Mouse (Mus musculus): ENCODE measurements around the gene Kmt2e. TPM values are rescaled to one million over a fixed set of nuclear protein-coding genes. Genes with fewer than 3 reads are reported as not detected.

The Kmt2e gene
- polyA plus RNA-seq, 2 experiments, result 37.3 to 87.2 TPM

DNA sequence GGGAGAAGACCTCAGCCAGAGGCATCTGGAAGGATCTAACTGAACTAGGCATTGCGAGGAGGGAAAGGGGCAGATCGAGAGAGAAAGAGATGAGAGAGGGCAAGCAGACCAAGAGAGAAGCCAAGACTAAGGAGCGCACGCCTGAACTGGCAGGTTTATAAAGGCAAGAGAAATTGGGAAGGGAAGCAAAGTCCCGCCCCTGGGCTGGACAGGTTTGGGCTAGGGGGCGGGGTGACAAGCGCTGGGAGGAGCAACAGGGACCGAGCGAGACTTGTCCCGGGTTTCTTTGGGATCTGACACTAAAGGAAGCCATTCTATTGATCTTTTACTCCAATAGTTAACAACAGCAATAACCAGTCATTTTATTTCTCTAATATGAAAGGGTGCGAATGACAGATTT, 31.1 kb upstream of the Kmt2e start:
- no peak for DNase-seq (ENCODE audit: low spot score)
- no peaks in the 10 kb centered on the region for H3K9me3 ChIP-seq (ENCODE audit: control insufficient read depth, low read length)
- no peak for TF ChIP-seq POLR2A (IDR thresholded peaks at IDR 0.05; ENCODE audit: borderline replicate concordance, extremely low read depth, insufficient read depth, insufficient read length)
- 59% methylated on average over 11 of the region's 11 CpGs for WGBS
- H3K4me1 ChIP-seq (ENCODE audit: control insufficient read depth, insufficient read depth, low read length), result no peaks in the 10 kb centered on the region
- ATAC-seq (ENCODE audit: low FRiP score, low read depth), result no peak
- peaks cover 27% of the 10 kb centered on the region for H3K36me3 ChIP-seq (ENCODE audit: control insufficient read depth, insufficient read depth, low read length)
- H3K4me3 ChIP-seq (replicated peaks; ENCODE audit: low read length), result no peak overlapping the region
- H3K27me3 ChIP-seq (ENCODE audit: control insufficient read depth, insufficient read depth, low read length), result no peaks in the 10 kb centered on the region
- H3K9ac ChIP-seq (ENCODE audit: low read depth, low read length, severe bottlenecking), result no peak overlapping the region
- H3K27ac ChIP-seq (replicated peaks; ENCODE audit: low read depth, low read length), result no peak overlapping the region
- H3K4me2 ChIP-seq (replicated peaks; ENCODE audit: low read depth, low read length, severe bottlenecking), result no peak overlapping the region

DNA sequence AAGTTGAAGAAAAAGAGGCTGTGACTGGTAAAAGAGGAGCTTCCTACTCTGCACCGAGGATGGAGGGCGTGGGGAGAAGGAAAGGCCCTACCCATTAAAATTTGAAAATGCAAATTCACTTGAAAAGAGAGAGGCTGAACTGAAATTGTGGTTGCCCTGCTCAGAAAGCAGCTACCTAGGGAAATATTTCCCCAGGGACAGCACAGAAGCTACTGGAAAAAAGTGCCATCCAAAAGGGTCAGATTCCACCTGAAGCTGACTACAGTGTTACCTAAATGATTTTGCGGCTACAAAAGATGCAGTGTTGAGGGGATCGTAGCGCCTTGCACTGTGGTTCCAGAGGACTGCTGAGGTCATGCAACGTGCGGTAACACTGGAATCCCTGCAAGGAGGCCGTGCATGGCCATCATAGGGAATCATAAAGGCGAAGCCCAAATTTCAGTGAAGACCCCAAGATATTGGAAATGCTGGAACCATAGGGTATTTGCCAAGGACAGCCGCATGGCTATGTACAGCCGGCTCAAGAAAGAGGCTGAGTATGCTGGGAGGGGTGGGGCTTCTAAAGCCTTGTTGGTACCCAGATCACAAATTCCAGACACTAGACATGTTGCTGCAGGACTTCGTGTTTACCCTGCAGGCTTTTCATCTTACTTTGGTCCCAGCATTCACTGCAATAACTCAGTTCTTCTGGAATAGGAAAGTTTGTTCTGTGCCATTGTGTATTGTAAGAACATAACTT, 28.4 kb upstream of the Kmt2e start:
- peaks cover 3% of the 10 kb centered on the region; the same call in 1 of the 2 replicates for H3K4me1 ChIP-seq (ENCODE audit: control insufficient read depth, insufficient read depth, low read length)
- no peaks in the 10 kb centered on the region for H3K27me3 ChIP-seq (ENCODE audit: control insufficient read depth, insufficient read depth, low read length)
- H3K4me3 ChIP-seq (replicated peaks; ENCODE audit: low read length), result no peak overlapping the region
- H3K9ac ChIP-seq (ENCODE audit: low read depth, low read length, severe bottlenecking), result no peak overlapping the region
- no peaks in the 10 kb centered on the region for H3K9me3 ChIP-seq (ENCODE audit: control insufficient read depth, low read length)
- ATAC-seq (ENCODE audit: low FRiP score, low read depth) (no peak), DNase-seq (ENCODE audit: low spot score) (peak; percentile 25)
- no peak overlapping the region for H3K27ac ChIP-seq (replicated peaks; ENCODE audit: low read depth, low read length)
- no peak for TF ChIP-seq POLR2A (IDR thresholded peaks at IDR 0.05; ENCODE audit: borderline replicate concordance, extremely low read depth, insufficient read depth, insufficient read length)
- WGBS, result 91% methylated on average over 12 of the region's 12 CpGs
- no peak overlapping the region for H3K4me2 ChIP-seq (replicated peaks; ENCODE audit: low read depth, low read length, severe bottlenecking)
- peaks cover 36% of the 10 kb centered on the region for H3K36me3 ChIP-seq (ENCODE audit: control insufficient read depth, insufficient read depth, low read length)

GRCm38 (mm10) chr5:23406405-23406745, 27.9 kb upstream of the Kmt2e start:
- no peak for TF ChIP-seq POLR2A (IDR thresholded peaks at IDR 0.05; ENCODE audit: borderline replicate concordance, extremely low read depth, insufficient read depth, insufficient read length)
- peaks cover 34% of the 10 kb centered on the region for H3K36me3 ChIP-seq (ENCODE audit: control insufficient read depth, insufficient read depth, low read length)
- ATAC-seq (ENCODE audit: low FRiP score, low read depth), result no peak
- H3K9ac ChIP-seq (ENCODE audit: low read depth, low read length, severe bottlenecking), result no peak overlapping the region
- DNase-seq (ENCODE audit: low spot score), result no peak
- no peak overlapping the region for H3K27ac ChIP-seq (replicated peaks; ENCODE audit: low read depth, low read length)
- H3K27me3 ChIP-seq (ENCODE audit: control insufficient read depth, insufficient read depth, low read length), result no peaks in the 10 kb centered on the region
- peaks cover 3% of the 10 kb centered on the region; the same call in 1 of the 2 replicates for H3K4me1 ChIP-seq (ENCODE audit: control insufficient read depth, insufficient read depth, low read length)
- H3K4me3 ChIP-seq (replicated peaks; ENCODE audit: low read length), result no peak overlapping the region
- H3K4me2 ChIP-seq (replicated peaks; ENCODE audit: low read depth, low read length, severe bottlenecking), result no peak overlapping the region
- H3K9me3 ChIP-seq (ENCODE audit: control insufficient read depth, low read length), result no peaks in the 10 kb centered on the region
- 79% methylated on average over 4 of the region's 4 CpGs for WGBS

DNA sequence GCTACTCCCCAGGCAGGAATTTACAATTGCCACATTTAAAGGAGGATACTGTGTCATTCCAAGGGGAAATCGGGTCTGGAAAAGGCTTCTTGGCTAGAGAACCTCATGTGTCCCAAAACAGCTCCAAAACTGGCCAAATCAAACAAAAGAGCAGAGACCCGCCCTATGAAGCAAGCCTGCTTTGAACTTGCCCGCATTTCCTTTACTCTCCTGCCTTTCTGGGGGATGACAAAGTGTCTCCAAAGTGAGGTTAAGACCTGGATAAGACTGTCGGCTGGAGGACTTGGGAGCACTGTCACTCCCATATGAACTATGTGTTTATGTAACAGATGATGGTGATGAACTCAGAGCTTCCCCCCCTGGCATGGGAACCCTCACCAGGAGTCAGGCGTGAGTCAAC, 26.1 kb upstream of the Kmt2e start:
- Histone ChIP-seq H3K36me3 (ENCODE audit: control insufficient read depth, insufficient read depth, low read length) (peaks cover 35% of the 10 kb centered on the region), H3K27ac (replicated peaks; ENCODE audit: low read depth, low read length) (no peak overlapping the region)
- DNase-seq (ENCODE audit: low spot score), result no peak

DNA sequence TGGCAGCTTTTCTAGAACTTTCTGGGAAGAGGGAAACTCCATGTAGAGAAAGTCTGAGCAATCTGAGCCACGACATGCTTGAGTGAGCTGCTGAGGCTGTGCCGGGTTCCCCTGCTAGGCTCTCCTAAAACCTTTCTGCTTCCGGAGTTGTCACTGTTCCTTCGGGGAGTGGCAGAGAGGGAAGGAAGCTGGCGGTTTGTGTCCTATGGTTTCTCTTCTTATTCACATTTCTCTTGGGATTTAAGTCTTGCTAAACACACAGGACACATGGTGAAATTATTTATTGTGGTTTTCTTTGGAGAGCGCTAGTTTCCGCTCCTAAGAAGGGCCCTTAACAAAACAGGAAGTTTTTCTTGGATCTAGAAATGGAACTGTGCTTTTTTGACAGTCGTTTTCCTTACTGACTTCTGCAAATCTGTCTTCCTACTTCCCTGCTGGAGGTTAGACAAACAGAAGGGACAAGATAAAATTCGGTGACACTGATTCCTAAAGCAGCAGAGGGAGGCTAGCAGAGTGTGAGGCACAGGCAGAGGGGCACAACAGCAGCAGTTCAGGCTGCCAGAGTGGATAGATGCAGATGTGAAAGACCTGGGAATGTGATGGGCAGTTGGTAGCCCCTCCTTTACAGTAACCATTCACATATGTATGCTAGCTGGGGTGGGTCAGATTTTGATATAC, 24.1 kb upstream of the Kmt2e start:
- Histone ChIP-seq H3K4me1 (ENCODE audit: control insufficient read depth, insufficient read depth, low read length) (peaks cover 32% of the 10 kb centered on the region), H3K9me3 (ENCODE audit: control insufficient read depth, low read length) (no peaks in the 10 kb centered on the region), H3K36me3 (ENCODE audit: control insufficient read depth, insufficient read depth, low read length) (peaks cover 33% of the 10 kb centered on the region), H3K4me2 (replicated peaks; ENCODE audit: low read depth, low read length, severe bottlenecking) (no peak overlapping the region), H3K9ac (ENCODE audit: low read depth, low read length, severe bottlenecking) (no peak overlapping the region), H3K4me3 (replicated peaks; ENCODE audit: low read length) (no peak overlapping the region), H3K27ac (replicated peaks; ENCODE audit: low read depth, low read length) (no peak overlapping the region), H3K27me3 (ENCODE audit: control insufficient read depth, insufficient read depth, low read length) (no peaks in the 10 kb centered on the region)
- WGBS, result 76% methylated on average over 9 of the region's 9 CpGs
- no peak for TF ChIP-seq POLR2A (IDR thresholded peaks at IDR 0.05; ENCODE audit: borderline replicate concordance, extremely low read depth, insufficient read depth, insufficient read length)
- DNase-seq (ENCODE audit: low spot score) (no peak), ATAC-seq (ENCODE audit: low FRiP score, low read depth) (no peak)

More for the DNA sequence above, 26.1 kb upstream of the Kmt2e start:
- Histone ChIP-seq H3K4me2 (replicated peaks; ENCODE audit: low read depth, low read length, severe bottlenecking) (no peak overlapping the region), H3K4me3 (replicated peaks; ENCODE audit: low read length) (no peak overlapping the region), H3K9ac (ENCODE audit: low read depth, low read length, severe bottlenecking) (no peak overlapping the region), H3K9me3 (ENCODE audit: control insufficient read depth, low read length) (no peaks in the 10 kb centered on the region), H3K4me1 (ENCODE audit: control insufficient read depth, insufficient read depth, low read length) (peaks cover 12% of the 10 kb centered on the region), H3K27me3 (ENCODE audit: control insufficient read depth, insufficient read depth, low read length) (no peaks in the 10 kb centered on the region)
- WGBS, result 69% methylated on average over 5 of the region's 5 CpGs
- no peak for TF ChIP-seq POLR2A (IDR thresholded peaks at IDR 0.05; ENCODE audit: borderline replicate concordance, extremely low read depth, insufficient read depth, insufficient read length)
- ATAC-seq (ENCODE audit: low FRiP score, low read depth), result no peak

Data from limb, embryonic 14.5 days (tissue).